Mouse (Mus musculus) thymus, postnatal 36 days (tissue): ENCODE data around the gene Prss57.
A peak's percentile ranks its signal among the peaks of the same experiment; 100 is the strongest.
"Not testable (repeated sequence)": the region's sequence is repeated elsewhere in the genome, so short reads cannot be mapped to it uniquely, and the experiment has no call there.

Experiments
- DNase-seq, 2 experiments: peaks; one replicate each; pipeline ENCODE4 v3.0.0; 2022; ENCODE audit warnings: mixed read lengths in 2 of 2

The Prss57 gene

GRCm38 (mm10) chr10:79779784-79780663, 10.7 kb downstream of the Prss57 start:
- peak; percentile 92 to 94 for DNase-seq

DNA sequence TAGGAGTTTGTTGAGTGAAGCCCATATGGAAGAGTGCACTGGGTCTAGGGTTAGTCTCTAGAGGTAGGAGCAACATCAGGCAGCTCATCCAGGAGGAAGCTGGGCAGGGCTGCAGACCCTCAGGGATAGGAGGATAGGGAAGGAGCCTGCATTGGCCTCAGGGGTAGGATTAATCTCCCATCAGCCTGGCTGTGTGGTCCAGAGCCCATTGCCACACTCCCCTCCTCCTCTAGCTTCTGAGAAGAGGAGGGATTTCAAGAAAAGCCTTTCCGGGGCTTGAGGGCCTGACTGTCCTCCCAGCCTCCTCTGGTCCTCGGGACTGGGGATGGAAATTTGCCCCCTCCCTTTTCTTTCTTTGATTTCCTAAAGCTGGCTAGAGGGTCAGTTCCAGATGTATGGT, 11.6 kb downstream of the Prss57 start:
- DNase-seq = no peak

GRCm38 (mm10) chr10:79778006-79778405, 12.8 kb downstream of the Prss57 start:
- no peak for DNase-seq

DNA sequence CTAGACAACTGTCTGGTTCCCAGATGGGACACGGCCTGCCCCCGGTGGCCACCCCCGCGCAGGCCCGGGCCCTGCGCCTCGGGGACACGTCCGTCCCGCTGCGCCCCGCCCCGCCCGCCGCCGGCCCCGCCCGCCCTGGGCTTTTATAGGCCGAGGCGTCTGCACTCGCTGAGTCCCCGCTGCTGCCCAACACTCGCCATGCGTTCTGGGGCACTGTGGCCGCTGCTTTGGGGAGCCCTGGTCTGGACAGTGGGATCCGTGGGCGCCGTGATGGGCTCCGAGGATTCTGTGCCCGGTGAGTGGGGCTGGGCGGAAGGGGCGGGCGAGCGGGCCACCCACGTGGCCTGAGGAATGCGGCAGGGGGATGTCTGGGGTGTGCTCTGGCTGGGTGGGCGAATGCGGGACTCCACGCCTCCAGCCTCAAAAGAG, 13.6 kb downstream of the Prss57 start, which contains the start of gene Fstl3:
Gene Fstl3 (plus strand): TSS at position 170 of the 429 bp plus-strand sequence.
- DNase-seq = no peak

DNA sequence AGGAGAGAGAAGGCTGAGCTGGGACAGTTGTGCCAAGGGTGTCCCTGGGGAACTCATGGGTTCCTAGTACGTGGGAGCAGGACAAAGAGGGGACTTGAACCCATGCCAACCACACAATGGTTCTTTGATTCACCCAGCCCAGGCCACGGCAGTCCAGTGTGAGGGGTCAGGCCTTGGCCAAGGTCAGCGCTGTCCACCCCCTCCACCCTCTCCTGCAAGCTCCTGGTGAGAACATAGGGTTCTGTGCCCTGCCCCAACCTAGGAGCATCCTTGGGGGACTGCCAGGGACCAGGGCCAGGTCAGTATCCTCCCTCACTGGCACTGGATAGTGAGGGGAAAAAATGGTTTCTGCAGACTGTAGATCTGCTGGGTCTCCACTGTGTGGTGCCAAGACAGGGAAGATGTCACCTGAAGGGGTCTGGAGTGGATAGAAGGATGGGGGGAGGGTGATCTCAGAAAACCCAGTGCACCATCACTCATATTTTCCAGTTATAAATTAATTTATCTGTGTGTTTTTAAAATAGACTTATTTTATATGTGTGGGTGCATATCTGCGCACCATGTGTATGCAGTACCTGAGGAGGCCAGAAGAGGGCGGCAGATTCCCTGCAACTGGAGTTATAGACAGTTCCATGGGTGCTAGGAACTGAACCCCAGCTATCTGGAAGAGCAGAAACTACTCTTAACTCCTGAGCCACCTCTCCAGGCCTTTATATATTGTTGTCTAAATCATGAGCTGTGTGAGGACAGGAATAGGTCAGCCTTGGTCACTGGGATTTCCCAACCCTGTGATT, 16.1 kb downstream of the Prss57 start:
- peak in 1 of 2 experiments; percentile 7 for DNase-seq

- DNase-seq = no peak
Measured at GRCm38 (mm10) chr10:79773208-79773607, 17.6 kb downstream of the Prss57 start.

- DNase-seq = no peak
Measured at GRCm38 (mm10) chr10:79772320-79772719, 18.4 kb downstream of the Prss57 start.

GRCm38 (mm10) chr10:79769329-79769728, 21.4 kb downstream of the Prss57 start:
- DNase-seq = no peak

DNA sequence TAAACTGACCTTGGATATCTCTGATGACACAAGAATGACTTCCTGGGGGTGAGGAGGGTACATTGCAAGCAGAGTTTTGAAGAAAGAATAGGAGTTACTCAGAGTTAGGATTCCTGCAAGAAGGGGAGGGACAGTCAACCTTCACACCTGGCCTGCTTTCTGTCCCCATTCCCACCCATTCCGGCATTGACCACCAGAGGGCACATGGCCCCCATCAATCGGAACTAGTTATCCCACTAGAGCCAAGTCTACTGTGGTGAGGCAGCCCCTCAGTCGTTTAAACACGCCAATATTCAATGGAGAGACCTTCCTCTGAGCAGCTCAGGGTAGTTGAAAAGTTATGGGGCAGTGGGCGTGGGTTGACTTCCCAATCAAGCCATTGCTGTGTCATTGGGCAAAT, 22.4 kb downstream of the Prss57 start:
- peak; percentile 79 to 81 for DNase-seq

GRCm38 (mm10) chr10:79767372-79768244, 23.2 kb downstream of the Prss57 start:
- DNase-seq = peak; percentile 69 to 81

DNA sequence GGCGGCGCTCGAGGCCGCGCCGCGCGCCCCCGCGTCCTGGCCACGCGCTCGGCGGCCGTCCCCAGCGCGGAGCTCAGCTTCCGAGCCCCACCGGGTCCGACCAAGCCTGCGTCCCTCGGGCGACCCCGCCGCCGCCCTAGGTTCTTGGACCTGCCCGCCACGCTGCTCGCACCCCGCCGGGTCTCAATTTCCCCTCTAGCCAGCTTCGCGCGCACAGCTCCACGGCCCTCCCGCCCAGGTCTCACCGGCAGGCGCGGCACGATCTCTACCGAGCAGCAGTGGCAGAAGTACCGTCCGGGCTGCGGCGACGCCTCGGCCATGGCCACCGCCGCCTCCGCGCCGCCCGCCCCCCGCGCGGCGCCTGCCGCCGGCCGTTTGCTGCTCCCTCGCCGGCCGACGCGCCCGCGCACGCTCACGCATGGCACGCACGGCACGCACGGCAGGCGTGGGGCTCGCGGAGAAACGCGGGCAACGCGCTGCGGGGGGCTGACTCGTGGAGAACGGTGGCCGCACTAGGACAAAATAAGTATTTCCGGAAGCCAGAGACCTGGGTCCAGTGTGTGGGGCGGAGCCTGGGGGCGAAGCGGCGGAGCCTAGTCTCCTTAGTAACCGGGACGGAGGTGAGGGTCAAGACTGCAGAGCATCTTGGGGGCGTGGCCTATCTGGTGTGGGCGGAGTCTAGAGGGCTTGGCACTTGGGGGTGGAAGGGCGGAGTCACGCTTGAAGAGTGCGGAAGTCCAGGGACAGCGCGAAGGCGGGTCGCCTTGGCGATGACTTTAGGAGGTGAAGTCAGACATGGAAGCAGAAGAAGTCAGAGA, 24.0 kb downstream of the Prss57 start, which contains the start of gene Rnf126:
Gene Rnf126 (minus strand): TSS at position 445 of the 818 bp plus-strand sequence.
- DNase-seq = peak; percentile 98 to 99

- DNase-seq = no peak
Measured at GRCm38 (mm10) chr10:79766001-79766507, 24.7 kb downstream of the Prss57 start.

DNA sequence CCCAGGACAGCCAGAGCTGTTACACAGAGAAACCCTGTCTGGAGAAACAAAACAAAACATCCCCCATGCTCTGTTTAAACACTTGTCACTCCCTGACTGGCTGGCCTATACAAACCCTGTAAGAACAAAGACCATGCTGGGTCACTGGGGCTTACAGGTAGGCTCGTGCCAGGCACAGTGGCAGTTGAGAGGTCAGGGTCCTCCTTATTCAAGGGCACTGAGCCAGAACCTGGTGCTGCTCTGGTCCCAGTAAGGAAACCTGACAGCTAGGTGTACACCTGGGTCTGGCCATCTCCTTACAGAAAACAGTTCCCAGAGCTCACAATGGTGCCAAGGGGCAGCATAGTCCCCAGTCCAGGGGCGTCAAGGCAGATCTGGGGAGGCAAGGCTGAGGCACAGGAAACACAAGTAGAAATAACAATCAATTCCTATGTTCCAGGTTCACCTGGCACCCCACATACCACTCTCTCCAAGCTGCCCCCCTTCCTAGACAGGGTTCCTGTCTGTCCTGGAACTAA, 25.5 kb downstream of the Prss57 start:
- no peak for DNase-seq

DNA sequence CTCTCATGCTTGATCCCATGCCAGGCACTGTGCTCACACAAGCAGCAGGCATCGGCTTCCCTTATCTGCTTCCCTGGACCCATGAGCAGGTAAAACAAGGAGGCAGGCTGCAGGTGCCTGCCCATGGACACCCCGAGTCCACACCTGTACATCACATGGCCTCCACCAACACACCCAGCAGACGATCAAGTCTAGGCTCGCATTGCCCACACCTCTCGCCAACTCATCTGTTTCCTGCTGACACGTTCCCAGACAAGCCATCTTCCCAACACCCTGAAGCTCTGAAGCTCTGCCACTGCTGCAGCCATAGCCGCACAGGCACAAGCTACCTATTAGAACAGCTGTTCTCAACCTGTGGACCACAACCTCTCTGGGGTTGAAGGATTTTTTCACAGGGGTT, 26.5 kb downstream of the Prss57 start:
- no peak for DNase-seq

- no peak for DNase-seq
Measured at GRCm38 (mm10) chr10:79762875-79763274, 27.9 kb downstream of the Prss57 start.

GRCm38 (mm10) chr10:79760603-79761143, 30.1 kb downstream of the Prss57 start:
- DNase-seq = no peak

GRCm38 (mm10) chr10:79759675-79760074, 31.1 kb downstream of the Prss57 start:
- DNase-seq = not testable (repeated sequence)

GRCm38 (mm10) chr10:79756660-79757059, 34.1 kb downstream of the Prss57 start:
- DNase-seq = no peak

DNA sequence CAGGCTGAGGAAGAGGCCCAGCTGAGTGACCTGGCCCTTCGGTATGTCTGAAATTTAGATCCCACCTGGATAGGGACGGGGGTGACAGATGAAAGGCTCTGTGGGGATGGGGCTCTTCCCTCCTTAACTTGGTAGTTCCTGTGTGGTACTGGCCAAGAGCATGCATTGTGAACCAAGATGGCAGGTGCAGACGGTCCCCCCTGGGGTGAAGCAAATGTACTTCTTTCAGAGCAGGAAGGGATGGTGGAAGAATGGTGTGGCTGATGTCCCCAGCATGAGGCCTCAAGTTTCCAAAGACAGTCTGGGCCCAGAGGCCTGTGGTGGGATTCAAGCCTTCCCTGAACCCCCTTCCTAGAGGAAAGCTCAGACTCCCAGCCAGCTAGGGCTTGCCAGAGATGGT, 34.9 kb downstream of the Prss57 start:
- no peak for DNase-seq

DNA sequence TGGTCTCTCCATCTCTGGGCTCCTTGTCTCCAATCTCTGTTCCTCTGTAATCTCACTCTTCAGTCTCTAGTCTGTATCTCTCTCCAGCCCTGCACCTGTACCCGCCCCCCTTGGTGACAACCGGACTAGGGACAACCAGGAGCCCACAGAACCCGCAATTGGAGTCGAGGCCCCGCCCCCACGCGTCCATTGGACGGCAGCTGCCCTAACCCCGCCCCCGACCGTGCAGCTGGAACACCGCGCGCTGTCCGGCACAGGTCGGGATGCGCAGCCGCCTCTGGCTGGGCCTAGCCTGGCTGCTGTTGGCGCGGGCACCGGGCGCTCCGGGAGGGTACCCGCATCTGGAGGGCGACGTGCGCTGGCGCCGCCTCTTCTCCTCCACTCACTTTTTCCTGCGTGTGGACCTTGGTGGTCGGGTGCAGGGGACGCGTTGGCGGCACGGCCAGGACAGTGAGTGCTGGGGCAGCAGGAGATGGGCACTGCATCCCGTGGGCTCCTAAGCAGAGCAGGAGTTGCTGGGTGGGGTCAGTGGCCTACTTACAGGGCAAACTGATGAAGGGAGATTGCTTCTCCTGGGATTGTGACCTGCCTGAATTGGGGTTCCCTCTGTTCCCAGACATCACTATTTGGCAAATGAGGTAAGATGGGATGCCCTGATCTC, 35.8 kb downstream of the Prss57 start, which contains the start of gene Fgf22:
Gene Fgf22 (plus strand): TSS at position 221 of the 661 bp plus-strand sequence.
- DNase-seq = peak in 1 of 2 experiments; percentile 38
